Mouse (Mus musculus): Measurements from ENCODE around the gene Tspan14.

Tspan14 gene

GRCm38 (mm10) chr14:40975127-40975721 is 8.6 kb upstream of the Tspan14 start:
- DNase-seq (ENCODE audit: low read depth, low spot score) = peak; percentile 74

GRCm38 (mm10) chr14:40968051-40968450 is 1.4 kb upstream of the Tspan14 start:
- DNase-seq (ENCODE audit: low read depth, low spot score) = no peak

DNA sequence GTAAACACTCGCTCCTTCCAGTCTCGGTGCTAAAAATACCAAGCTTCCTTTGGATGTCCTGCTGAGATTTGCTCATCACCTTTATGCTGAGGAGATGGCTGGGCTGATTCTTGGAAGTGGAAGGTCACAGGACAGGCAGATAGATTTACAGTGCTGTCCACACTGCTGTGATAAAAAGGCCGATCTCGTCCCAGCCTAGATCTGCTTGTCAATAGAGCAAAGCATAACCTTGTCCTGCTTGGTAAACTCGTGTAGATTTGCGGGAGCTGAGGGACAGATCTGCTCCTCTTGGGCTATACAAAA is 942 bp upstream of the Tspan14 start:
- no peak for DNase-seq (ENCODE audit: low read depth, low spot score)

DNA sequence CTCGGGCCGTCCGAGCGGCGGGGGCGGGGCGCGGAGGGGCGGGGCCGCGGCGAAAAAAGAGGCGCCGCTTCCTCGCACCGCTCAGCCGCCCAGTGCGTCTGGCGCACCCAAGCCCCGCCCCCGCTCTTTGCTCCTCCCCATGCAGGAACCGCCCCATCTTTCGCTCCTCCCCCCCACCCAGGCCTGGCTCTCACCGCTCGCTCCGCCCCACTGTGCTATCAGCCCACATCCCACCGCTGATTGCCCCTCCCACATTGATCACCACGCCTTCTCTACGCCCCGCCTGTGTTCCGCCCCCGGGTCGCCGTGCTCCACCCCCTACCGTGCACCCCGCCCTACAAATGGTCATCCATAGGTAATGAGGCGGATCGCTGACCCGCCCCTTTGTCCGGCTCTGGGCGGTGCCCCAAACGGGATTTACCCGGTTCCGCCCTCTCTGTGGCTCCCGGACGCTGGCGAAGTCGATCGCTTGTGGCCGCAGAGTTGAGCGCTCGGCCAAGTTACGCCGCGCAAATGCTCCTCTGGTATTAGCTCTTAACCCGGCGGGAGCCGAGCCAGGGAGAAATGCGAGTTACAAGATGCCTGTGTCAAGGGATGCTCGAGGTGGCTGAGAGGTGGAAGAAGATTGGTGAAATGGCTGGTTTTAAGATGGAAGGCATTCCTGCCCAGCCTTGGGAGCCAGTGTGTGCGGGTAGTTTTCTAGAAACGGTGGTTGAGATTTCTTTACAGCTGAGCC is 423 bp upstream of the Tspan14 start:
- peak; percentile 97 for DNase-seq (ENCODE audit: low read depth, low spot score)

- no peak for DNase-seq (ENCODE audit: low read depth, low spot score)
Observed at GRCm38 (mm10) chr14:40965507-40966356, 875 bp downstream of the Tspan14 start.

GRCm38 (mm10) chr14:40964881-40965280 is 1.7 kb downstream of the Tspan14 start:
- no peak for DNase-seq (ENCODE audit: low read depth, low spot score)

GRCm38 (mm10) chr14:40964214-40964610 is 2.4 kb downstream of the Tspan14 start:
- DNase-seq (ENCODE audit: low read depth, low spot score) = no peak

DNA sequence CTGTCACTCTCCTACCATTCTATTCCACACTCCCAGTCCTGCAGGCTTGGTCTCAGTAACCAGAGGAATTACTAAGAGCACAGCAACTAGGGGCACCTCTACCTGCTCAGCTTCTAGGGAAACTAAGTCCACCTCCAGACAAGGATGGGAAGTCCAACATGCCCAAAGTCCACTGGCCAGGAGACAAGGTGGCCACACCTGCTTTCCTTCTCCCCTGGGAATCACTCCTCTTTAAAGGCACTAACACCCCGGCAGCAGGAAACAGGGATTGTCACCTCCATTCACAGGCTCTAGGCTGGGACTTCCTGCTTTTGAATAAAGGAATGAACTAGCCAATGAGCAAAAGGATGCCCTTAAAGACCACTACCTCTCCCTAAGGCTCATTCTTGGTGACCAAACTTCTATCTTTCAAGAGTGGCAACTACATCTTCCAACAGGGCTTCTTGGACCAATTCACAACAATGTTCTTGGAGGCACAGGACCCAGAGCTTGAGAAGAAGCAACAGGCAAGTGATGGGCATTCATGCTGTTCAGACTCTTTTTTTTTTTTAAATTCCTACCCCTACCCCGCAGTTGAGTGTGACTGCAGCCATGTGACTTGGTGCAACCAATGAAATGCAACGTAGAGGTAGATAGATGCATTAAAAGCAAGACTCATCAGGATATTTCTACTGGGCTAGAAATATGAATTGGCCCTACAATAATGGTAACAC is 3.0 kb downstream of the Tspan14 start:
- DNase-seq (ENCODE audit: low read depth, low spot score) = no peak

GRCm38 (mm10) chr14:40962365-40963290 is 4.0 kb downstream of the Tspan14 start:
- no peak for DNase-seq (ENCODE audit: low read depth, low spot score)

DNA sequence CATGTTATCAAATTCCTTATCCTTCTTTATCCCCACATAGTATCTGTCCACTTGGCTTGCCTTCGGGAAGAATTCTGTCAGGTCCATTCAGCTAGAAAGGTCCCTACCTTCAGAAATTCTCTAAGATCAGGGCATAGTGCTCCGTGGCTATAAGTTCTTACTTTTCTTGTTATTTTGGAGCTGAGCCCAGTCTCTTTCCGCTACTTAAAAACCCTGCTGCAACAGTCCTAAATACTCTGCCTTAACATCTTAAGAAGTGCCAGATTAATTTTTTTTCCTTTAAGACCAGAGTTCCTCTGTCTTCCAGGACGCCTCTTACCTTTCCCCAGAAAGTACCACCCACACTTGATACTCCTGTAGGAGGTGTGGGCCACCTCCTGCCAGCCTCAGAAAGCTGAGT is 6.4 kb downstream of the Tspan14 start:
- DNase-seq (ENCODE audit: low read depth, low spot score) = no peak

GRCm38 (mm10) chr14:40959586-40959985 is 7.0 kb downstream of the Tspan14 start:
- no peak for DNase-seq (ENCODE audit: low read depth, low spot score)

DNA sequence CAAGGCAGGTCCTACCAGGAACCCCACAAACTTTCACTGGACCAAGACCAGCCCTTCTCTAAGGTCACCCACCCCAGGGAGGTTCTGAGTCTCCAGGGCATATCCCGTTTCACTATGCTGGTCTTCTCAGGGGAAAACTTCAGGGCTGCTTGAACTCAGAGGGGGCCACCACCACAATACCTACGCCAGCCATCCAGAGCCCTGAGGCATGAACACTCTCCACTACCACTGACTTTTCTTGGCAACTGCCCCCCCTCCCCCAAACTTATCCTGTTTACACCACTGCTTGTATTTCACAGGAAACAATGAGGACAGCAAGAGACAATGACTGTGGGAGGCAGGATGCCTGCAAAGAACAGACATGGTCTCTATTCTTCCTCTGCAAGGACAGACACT is 7.6 kb downstream of the Tspan14 start:
- DNase-seq (ENCODE audit: low read depth, low spot score) = no peak

DNA sequence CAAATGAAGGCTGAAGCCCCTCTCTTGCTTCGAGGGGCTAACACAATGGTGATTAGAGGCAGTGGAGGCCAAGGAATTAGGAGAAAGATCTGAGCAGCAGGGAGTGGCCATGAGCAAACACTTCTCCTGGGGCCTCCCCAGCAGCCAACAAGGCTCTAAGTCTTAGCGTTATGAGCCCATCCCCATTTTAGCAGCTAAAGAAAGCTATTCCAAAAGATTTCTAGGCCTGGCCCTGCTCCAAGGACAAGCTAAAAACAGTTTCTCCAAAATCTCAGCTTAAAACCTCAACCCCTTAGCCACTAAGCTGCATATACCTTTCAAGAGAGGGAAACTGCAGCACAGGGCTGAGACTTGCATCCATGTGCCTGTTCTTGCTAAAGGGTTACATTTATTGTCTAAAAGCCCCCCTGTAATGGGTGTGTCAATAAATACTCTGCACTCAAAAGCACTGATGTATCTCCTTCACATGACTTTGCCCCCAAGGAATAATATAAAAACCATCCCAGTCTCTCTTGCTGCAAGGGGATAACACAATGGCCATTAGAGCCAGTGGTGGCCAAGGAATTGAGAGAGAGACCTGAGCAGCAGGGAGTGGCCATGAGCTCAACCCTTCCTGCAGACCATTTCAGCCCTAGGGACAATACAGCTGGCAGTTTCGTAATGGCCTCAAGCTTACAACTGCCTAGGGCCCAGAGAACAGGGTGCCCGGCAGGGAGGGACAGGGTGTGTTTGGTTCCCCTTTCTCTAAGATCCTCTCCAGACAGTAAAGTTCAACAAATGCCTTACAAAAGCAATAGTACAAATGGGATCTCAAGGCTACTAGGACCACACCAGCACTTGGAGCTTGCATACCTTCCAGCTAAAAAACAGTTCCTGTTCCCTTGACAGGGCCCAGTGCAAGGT is 8.3 kb downstream of the Tspan14 start:
- no peak for DNase-seq (ENCODE audit: low read depth, low spot score)

DNA sequence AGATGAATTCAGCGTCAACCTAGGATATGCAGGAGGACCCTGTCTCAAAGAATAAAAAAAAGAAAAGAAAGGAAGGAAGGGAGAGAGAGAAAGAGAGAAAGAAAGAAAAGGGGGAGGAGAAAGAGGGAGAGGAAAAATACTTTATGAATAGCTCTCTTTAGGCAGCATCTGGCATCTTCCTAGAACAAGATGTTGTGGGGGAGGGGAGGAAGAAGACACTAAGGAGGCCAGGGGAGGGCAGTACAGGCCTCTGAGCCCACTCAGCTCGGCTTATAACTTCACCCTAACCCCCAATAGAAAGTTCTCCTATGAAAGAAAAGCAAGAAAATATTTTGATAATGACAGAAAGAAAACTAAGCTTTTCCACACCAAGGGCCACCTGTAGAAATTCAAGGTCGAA is 9.0 kb downstream of the Tspan14 start:
- peak; percentile 28 for DNase-seq (ENCODE audit: low read depth, low spot score)

- DNase-seq (ENCODE audit: low read depth, low spot score) = peak; percentile 72
Observed at GRCm38 (mm10) chr14:40956252-40957146, 10.1 kb downstream of the Tspan14 start.

GRCm38 (mm10) chr14:40955596-40956251 is 10.9 kb downstream of the Tspan14 start:
- no peak for DNase-seq (ENCODE audit: low read depth, low spot score)

DNA sequence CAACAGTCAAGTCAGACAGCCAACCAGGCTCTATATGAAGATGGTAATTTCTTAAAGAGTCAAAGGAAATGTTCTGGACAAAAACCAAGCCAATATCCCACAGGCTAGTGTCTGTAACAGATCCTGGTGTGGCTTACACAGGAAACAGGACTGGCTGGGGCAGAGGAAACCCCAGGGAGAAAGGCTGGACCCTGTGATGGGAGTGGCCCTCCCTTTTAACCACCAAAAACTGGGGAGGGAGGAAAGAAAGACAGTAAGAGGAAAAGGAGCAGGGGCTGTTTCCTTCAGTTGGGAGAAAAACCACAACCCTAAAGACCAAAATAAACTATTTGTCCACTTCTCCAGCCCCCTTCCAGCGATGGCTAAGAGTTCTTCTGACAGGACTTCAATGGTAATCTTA is 11.5 kb downstream of the Tspan14 start:
- no peak for DNase-seq (ENCODE audit: low read depth, low spot score)

DNA sequence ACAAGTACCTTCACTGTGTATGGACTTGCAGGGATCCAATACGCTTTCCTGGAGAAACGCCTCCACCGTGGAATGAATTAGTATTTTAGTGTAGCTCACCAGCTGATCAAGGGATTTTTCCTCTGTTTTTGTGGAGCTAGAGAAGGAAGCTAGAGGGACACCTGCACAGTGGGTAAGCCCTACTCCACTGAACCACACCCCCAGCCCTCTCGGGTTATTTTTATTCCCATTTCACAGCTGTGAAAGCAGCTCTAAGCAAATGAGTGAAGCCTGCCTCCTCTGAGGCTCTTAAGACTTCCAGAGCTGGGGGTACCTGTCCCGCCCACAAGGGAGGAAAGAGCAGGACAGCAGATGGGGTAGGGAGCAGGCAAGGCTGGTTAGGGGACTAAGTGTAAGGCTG is 13.2 kb downstream of the Tspan14 start:
- no peak for DNase-seq (ENCODE audit: low read depth, low spot score)

Measured in forelimb bud, embryonic 11.5 days (tissue).